Mouse (Mus musculus) C3H10T1/2 (cell line): Measurements from ENCODE around the gene Pagr1a. TPM values are rescaled to one million over a fixed set of nuclear protein-coding genes. Genes with fewer than 3 reads are reported as not detected.

Source experiments
- polyA plus RNA-seq, 2 experiments: library from polyadenylated mRNA; unstranded; fragments of >200 nt; fragmentation: generic; extraction: Trizol; gene quantifications; one replicate each; pipeline ENCODE4 v1.2.1; 2012; ENCODE audit warnings: missing spikeins in 2 of 2

Pagr1a gene
- 10 to 100 TPM; 14.8 to 18.0 TPM for polyA plus RNA-seq

DNA sequence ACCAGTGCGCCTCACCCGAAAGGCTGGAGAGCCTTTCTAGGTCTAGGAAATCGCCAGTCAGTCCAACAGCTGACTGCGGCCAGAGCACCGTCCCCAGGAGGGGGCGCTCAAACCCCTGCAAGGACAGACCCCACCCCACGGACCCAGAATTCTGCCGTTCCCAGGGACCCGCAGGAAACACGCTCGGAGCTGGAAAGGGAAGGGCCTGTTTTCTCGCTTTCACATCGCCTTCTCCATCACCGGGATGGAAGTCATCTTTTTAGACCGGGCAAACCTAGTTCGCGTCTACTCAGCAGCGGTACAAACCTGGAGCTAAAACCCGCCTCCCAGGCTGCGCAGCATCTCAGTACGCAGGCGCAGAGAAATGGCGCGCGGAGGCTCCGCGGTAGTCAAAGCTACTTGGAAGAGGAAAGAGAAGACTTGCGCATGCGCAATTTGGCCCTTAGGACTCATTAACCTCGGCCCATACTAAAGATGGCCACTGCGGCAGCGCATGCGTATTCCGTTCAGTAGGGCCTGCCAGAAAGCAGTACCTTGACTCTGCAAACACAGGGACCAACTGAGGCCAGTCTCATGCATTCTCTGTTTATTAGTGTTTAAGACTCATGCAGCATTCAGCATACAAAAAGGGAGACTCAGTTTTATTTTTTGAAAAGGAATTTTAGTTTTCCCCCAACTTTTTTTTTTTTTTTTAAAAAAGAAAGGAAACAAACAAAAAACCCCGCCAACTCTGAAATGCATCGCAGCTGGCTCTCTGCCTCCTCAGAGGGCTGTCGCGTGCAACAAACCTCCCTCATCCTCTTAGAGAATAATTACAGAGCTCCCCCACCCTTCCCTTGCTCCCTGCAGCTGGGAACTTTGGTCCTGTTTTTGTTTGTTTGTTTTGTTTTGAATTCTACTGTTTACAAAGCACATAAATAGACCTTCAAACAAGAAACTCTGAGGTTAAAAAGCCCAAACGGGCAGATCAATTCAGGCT lies at the start of gene Pagr1a:
TSS of gene Pagr1a (minus strand) at position 382 of the 979 bp plus-strand sequence.

DNA sequence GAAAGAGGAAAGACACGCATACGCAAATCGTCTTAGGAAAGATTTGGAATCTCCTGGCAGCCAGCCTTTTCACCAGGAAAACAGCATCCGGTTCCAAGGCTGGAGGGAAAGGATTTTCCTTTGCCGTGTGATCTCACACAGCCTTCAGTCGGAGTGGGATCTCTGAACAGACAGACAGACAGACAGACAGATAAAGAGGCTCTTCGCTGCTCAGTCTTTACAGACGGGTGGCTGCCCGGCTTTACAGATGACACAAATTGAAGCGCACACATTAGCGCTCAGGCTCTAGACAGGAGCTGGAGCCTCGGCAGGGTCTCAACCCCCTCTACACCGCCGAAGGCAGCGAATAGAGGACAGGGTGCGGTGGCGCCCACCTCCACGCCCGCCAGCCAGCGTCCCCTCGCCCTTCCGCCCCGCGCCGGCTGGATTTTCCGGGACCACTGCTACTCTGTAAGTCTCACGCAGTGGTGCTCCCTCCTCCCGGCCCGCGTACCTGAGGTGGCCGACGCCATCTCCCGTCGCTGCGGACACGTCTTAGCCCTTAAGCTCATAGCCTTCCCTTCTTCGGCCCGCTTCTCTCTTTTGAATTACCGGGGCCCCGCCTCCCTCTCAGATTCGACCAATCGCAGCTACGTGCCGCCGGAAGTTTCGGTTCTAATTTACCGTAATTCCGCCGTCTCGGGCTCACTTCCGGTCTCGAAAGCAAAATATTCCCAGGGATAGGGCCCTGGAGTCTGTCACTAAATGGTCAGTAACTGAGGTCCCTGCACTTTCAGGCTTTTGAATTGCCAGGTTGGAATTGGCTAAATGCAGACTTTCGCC lies 24.9 kb upstream of the Pagr1a start, which contains the start of gene Kif22:
TSS of gene Kif22 (minus strand) at position 621 of the 822 bp plus-strand sequence.

DNA sequence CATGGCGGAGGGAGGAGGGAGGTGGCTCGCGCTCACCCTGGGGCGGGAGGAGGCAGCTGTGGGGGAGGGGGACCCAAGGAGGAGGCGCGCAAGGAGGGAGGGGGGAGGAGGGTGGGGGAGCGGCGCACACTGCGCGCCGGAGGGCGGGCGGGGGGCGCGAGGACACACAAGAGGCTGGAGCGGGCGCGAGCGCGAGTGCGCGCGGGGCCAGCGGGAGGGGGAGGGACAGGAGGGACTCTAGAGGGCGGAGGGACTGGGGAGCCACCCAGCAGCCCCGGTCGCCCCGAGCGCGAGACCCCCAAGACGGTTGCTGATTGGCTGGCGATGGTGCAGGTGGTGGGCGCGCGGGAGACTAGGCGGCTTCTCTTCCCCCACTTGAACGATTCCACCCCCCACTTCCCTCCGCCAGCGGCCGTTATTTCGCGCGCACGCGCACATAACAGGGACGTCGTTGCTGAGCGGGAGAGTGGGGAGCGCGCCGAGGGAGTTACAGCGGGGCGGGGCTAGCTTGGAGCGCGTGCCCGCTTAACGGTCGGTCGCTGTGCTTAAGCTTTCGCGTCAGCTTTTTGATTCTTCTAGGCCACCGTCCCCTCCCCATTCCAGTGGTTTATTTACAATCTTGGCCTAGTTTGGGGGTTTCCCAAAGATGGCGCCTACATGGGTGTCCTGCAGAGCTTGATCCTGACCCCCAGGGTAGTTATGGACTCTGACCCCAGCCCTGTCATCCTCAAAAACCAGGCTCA lies 10.0 kb upstream of the Pagr1a start, which contains the start of gene Maz:
TSS of gene Maz (minus strand) at position 54 of the 743 bp plus-strand sequence.

DNA sequence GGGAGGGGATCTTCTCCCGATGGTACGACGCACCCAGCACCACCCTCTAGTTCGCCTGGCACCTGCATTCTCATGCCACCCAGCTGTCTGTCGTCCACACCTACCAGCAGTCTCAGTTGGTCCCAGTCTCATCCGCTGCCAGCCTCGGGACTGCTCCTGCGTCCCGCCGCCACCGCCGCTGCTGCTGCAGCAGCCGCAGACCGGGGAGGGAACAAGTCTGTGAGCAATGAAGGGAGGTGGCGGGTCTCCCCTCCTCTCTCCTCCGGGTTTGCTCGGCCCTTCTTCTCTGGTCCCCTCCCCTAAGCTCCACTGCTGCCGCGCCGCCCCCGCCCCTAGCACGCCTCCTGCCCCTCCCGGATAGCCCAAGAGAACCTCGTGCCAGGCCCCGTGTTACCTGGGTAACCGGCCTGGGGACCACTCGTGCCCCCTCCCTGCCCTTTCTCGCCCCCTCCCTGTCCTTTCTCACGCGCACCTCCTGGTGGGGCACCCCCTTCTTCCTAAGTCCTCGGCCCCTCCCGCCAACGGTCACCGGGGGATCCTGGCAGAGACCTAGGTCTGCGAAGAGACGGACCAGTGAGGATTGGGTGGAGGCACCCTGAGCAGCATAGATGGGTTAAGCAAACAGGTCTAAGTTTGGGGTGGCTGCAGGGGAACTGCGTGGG lies 3.9 kb upstream of the Pagr1a start, which contains the start of the genes Gm42742 and Prrt2:
TSS of gene Gm42742 (minus strand) at position 197 of the 662 bp plus-strand sequence.
TSS of gene Prrt2 (minus strand) at position 311 of the 662 bp plus-strand sequence.

DNA sequence TGATC lies 869 bp downstream of the Pagr1a start, which contains the start of gene Pagr1b:
TSS of gene Pagr1b (minus strand) at position 4 of the 5 bp plus-strand sequence.

DNA sequence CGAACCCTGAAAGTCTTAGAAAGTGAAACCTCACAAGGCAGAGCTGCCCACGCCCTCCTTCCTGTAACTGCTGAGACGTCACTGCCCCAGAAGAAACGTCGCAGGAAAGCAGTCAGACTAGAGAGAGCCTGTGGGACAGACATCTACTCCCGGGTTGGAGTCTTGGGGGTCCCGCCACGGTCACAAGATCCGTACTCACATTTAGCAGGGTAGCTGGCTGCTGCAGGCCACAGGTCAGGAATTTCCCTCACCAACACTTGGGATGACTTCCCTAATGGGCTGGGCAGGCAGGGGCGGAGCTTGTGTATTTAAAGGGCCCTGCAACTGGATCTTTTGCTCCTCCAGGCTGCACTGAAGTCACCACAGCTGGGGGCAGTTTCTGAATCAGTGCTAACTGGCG lies 2.8 kb downstream of the Pagr1a start, which contains the start of gene Mvp:
TSS of gene Mvp (minus strand) at position 302 of the 400 bp plus-strand sequence.

DNA sequence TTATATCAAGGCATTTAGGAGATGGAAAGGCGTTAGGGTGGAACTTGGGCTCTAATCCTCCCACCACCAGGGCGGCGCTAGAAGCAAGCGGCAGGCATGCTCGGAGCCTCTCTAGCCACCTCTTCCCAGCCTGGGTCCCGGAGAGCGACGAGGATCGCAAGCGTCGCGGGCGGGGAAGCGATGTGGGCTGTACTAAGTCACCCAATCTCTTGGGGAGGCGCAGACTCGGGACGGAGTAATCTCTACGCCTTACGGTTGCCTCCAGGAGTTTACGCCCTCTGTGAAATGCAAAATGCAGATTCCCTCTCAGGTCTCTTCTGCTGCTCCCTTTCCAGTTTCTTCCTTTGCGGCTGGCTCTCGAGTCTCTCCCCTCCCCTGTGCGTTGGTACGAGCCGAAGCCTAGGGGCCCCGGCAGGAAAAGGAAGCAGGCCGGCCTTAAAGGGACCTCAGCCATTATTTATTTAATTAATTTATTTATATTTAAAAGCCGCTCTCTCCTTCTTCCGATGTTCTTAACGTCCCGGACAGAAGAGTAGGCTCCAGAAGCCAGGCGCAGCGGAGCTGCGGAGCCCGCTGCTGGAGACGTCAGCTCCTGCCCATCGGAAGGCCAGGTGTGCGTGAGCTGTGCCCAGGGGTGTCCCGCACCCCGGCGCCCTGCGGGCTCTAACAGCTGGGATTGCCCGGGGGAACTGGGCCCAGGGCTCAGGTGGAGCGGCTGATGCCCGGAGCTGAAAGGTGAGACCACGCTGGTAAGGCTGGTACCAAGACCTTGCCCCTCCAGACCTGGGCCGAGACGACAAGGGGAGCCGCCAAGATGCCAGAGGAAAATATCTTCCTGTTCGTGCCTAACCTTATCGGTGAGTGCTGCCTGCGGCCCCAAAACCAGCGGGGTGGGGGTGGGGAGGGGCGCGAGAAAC lies 40.9 kb downstream of the Pagr1a start, which contains the start of gene Cdiptos:
TSS of gene Cdiptos (minus strand) at position 149 of the 917 bp plus-strand sequence.

DNA sequence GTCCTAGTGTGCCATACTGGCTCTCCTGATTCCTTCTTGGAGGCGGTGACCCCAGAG lies 41.4 kb downstream of the Pagr1a start, which contains the start of gene Cdipt:
TSS of gene Cdipt (plus strand) at position 22 of the 57 bp plus-strand sequence.

Other genes with a start within 250 kb of the Pagr1a start
- 100 to 1,000 TPM in 1 of 2 experiments, 10 to 100 TPM in 1; 18.7 to 138 TPM for gene Ypel3, start 240.4 kb downstream of the Pagr1a start, polyA plus RNA-seq
- under 1 TPM; 0.01 to 0.58 TPM for gene Tbx6, start 235.9 kb downstream of the Pagr1a start, polyA plus RNA-seq
- 100 to 1,000 TPM; 126 TPM for gene Ppp4c, start 224.9 kb downstream of the Pagr1a start, polyA plus RNA-seq
- under 1 TPM; 0.08 TPM for gene Fam57b, start 219.7 kb downstream of the Pagr1a start, polyA plus RNA-seq
- gene 4930451I11Rik, start 185.7 kb downstream of the Pagr1a start, polyA plus RNA-seq: not detected
- not detected for gene Doc2a, start 169.9 kb downstream of the Pagr1a start, polyA plus RNA-seq
- 10 to 100 TPM; 10.8 to 24.2 TPM for gene Hirip3, start 155.4 kb downstream of the Pagr1a start, polyA plus RNA-seq
- 10 to 100 TPM; 65.9 to 98.4 TPM for gene Ino80e, start 155.0 kb downstream of the Pagr1a start, polyA plus RNA-seq
- gene Taok2, start 132.6 kb downstream of the Pagr1a start, polyA plus RNA-seq: 10 to 100 TPM; 10.1 to 53.2 TPM
- gene Tmem219, start 94.4 kb downstream of the Pagr1a start, polyA plus RNA-seq: 10 to 100 TPM; 27.0 to 35.9 TPM
- gene Kctd13, start 88.5 kb downstream of the Pagr1a start, polyA plus RNA-seq: 10 to 100 TPM in 1 of 2 experiments, 1 to 10 TPM in 1; 5.7 to 11.3 TPM
- gene Asphd1, start 67.8 kb downstream of the Pagr1a start, polyA plus RNA-seq: under 1 TPM; 0.02 to 0.05 TPM
- under 1 TPM; 0.04 to 0.25 TPM for gene Sez6l2, start 66.8 kb downstream of the Pagr1a start, polyA plus RNA-seq
- gene Cdipt, start 41.4 kb downstream of the Pagr1a start, polyA plus RNA-seq: 10 to 100 TPM; 88.2 to 97.1 TPM
- gene Cdiptos, start 41.3 kb downstream of the Pagr1a start, polyA plus RNA-seq: under 1 TPM; 0.47 to 0.64 TPM
- gene Mvp, start 2.7 kb downstream of the Pagr1a start, polyA plus RNA-seq: 10 to 100 TPM; 49.1 to 81.7 TPM
- gene Pagr1b, start 868 bp downstream of the Pagr1a start, polyA plus RNA-seq: under 1 TPM in 1 of 2 experiments, not detected in 1; 0.55 TPM
- gene Gm42742, start 3.7 kb upstream of the Pagr1a start, polyA plus RNA-seq: 10 to 100 TPM; 28.7 to 44.7 TPM
- gene Prrt2, start 3.9 kb upstream of the Pagr1a start, polyA plus RNA-seq: under 1 TPM in 1 of 2 experiments, not detected in 1; 0.44 TPM
- gene Maz, start 9.7 kb upstream of the Pagr1a start, polyA plus RNA-seq: 100 to 1,000 TPM; 130 to 150 TPM
- 10 to 100 TPM; 51.4 to 57.4 TPM for gene Kif22, start 25.1 kb upstream of the Pagr1a start, polyA plus RNA-seq
- gene Zg16, start 70.0 kb upstream of the Pagr1a start, polyA plus RNA-seq: not detected
- gene AI467606, start 74.0 kb upstream of the Pagr1a start, polyA plus RNA-seq: under 1 TPM; 0.08 to 0.25 TPM
- under 1 TPM in 1 of 2 experiments, not detected in 1; 0.11 TPM for gene Qprt, start 104.9 kb upstream of the Pagr1a start, polyA plus RNA-seq
- gene Spn, start 120.5 kb upstream of the Pagr1a start, polyA plus RNA-seq: 1 to 10 TPM; 2.9 to 7.1 TPM
- 10 to 100 TPM; 39.6 to 40.3 TPM for gene Cd2bp2, start 178.7 kb upstream of the Pagr1a start, polyA plus RNA-seq
- 10 to 100 TPM; 29.3 to 41.2 TPM for gene Tbc1d10b, start 191.1 kb upstream of the Pagr1a start, polyA plus RNA-seq
- 1 to 10 TPM in 1 of 2 experiments, under 1 TPM in 1; 0.81 to 2.0 TPM for gene Mylpf, start 191.5 kb upstream of the Pagr1a start, polyA plus RNA-seq
- 10 to 100 TPM; 10.4 to 16.5 TPM for gene Zfp553, start 215.7 kb upstream of the Pagr1a start, polyA plus RNA-seq
- 1 to 10 TPM; 2.3 to 7.7 TPM for gene Sept1, start 215.8 kb upstream of the Pagr1a start, polyA plus RNA-seq
- 10 to 100 TPM; 53.6 to 86.7 TPM for gene Zfp771, start 226.9 kb upstream of the Pagr1a start, polyA plus RNA-seq
- gene Dctpp1, start 243.4 kb upstream of the Pagr1a start, polyA plus RNA-seq: 100 to 1,000 TPM in 1 of 2 experiments, 10 to 100 TPM in 1; 89.3 to 405 TPM